Mouse (Mus musculus) spleen, postnatal 4 days (tissue): ENCODE results near the gene Pde4b.

ENCODE experiments used
- DNase-seq, 2 experiments: peaks; one replicate each; pipeline ENCODE4 v3.0.0; 2022; ENCODE audit warnings: low spot score in 2 of 2

Gene Pde4b

GRCm38 (mm10) chr4:102177258-102177657 lies 89.9 kb downstream of the Pde4b start:
- no peak for DNase-seq

DNA sequence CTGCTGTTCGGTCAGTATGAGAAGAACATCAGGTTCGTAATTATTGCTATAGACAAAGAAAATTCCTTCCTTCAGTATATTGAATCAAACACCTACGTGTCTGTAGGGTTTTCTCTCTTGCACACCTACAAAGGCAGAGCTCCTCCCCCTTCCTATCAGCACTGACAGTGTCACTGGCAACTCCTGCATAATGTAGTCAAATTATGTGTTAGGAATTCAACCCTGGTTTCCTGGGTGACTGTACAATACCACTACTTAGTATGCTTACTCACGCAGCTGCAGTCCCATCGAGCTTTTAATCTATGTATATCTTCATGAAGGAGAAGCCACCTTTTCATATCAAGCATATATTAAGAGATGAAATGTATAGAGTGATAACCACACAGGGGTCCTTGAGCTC lies 99.5 kb downstream of the Pde4b start:
- DNase-seq: no peak

DNA sequence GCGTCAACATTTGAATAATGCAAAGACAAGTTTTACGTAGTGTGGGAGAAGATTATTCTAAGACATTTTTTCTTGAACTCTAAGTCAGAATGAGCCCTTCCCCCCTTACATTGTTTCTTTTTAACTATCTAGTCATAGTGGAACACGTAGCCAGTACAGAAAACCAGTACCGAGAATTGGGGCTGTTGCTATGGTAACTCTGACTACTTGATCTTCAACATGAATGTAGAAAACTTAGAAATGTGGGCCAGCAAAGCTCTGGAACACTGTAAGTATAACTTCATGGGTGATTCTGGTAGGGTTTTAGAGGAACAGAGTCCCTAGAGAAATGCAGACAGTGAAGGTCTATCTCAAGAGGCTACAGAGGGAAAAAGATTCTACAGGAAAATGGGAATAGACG lies 110.4 kb downstream of the Pde4b start:
- no peak for DNase-seq

DNA sequence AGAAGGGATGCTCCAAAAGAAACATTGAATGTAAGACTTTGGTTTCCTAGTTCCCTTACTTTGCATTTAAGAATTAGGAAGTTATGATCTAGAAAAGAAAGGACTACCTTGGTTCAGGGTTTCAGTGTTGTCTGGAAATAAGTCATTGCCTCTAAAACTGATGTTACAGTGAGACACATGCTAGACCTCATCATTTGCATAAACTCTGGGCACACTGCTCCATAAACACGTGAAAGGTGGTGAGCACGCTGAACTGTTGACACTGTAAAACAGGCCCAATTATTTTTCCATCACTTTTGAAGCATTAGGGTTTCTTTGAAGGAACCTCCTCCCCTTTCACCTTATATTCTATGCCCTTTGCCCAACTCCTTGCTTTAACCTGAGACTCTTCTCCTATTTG lies 122.4 kb downstream of the Pde4b start:
- no peak for DNase-seq

DNA sequence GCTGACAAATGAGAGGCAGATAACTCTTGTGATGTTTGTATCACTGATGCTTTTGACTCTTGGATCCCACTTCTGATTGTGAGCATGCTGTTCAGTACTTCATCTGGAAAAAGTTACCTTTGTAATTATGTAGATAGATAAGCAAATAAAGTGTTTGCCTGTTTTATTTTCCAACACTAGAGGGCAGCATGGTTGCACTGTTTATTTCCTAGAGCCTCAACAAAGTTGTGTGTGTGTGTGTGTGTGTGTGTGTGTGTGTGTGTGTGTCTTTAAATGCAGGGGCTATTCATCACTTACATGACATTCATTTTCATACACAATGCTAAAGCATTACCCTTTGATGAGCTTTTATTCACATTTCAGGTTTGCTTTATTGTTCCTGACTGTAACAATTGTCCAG lies 139.4 kb downstream of the Pde4b start:
- no peak for DNase-seq

DNA sequence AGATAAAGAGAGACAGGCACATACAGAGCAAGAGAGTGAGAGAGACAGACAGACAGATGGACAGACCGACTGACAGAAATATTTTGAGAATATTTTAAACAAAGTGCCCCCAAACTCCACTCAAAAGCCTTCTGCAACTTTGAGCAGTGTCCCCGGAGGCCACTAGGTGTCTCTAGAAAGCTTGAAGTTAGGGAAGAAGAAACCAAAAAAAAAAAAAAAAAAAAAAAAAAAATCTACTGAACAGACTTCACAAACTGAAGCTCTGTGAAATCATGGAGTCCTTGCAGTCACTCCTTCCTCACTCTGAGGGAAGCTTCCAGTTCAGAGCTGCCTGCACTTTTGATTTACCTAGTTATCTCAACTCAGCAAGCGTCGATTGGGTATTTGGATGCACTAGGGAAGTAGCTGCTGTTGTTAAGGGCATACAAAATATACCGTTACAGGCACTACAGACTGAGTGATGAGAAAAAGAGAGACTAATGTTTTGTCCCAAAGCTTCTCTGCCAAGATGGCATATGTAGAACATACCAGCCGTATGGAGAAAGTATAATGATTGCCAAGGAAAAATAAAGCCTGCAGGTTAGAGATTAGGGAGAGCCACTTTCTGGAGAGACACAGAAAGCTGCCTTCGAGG lies 141.7 kb downstream of the Pde4b start:
- DNase-seq: no peak

- no peak for DNase-seq
Measured at GRCm38 (mm10) chr4:102230898-102231297, 143.6 kb downstream of the Pde4b start.

DNA sequence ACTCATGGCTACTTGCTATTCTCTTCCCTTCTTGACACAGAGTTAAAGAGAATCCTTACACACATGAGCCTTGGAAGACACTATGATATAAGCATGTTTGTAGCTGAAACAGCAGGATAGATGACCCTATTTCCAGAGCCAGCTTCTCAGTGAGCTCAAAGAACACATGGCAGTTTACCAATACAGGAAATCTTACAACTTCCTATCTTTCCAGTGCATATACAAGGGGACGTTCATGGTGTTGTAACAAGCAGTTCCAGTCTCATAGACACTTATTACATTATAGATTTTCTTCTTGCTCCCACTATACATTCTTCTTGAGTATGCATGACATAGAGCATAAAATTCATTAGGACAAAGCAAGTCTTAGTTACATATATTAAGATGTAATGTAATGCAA lies 146.3 kb downstream of the Pde4b start:
- DNase-seq: no peak

GRCm38 (mm10) chr4:102235151-102235550 lies 147.8 kb downstream of the Pde4b start:
- no peak for DNase-seq

DNA sequence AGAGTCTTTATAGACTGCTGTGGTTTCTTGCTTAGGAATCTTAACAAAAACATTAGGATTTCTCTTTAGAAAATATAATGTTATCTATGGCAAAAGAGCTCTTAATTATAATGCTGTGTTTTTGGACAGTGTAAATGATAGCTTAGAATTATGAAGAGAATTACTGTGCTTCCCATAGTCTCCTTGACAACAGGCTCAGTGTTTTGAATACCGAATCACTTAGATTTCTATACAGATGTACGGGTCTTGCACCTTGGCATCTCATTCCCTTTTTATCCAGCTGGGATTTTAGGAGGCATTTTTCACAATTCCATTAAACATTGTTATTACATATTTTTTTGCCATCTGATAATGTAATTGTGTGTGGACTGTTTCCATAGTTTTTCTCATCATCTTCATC lies 151.8 kb downstream of the Pde4b start:
- no peak for DNase-seq

DNA sequence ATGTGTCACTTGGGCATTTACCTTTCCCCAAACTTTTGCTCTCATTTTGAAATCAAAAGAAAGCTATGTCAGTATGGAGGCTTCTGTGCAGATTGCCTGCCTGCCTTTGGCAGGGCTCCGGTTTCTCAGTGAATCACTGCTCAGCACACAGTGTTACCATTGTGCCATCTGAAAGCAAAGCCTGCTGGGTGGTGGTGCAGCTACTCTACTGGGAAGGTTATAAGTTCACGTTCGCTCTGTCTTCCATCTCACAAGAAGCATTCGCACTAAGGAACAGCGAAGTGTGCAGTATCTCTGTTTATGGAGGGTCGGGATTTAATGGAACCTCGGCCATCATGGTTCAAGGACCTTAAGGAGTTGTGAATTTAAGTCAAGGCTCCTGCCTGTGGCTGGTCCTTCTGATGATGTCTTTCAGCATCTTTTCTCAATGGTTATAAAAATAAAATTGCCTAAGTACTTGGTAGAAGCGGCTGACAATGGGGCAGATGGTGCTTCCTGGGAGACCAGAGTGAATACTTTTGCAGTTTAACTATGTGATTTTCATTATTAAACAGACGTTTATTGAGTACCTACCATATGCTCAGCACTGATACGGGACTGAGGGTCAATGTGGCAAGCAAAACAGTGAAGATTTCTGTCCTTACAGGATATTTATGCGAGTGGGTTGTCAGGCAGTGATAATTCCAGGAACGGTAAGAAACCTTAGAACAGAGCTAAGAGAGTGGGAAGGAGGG lies 152.5 kb downstream of the Pde4b start:
- DNase-seq: no peak

- no peak for DNase-seq
Measured at GRCm38 (mm10) chr4:102240754-102241427, 153.5 kb downstream of the Pde4b start.

DNA sequence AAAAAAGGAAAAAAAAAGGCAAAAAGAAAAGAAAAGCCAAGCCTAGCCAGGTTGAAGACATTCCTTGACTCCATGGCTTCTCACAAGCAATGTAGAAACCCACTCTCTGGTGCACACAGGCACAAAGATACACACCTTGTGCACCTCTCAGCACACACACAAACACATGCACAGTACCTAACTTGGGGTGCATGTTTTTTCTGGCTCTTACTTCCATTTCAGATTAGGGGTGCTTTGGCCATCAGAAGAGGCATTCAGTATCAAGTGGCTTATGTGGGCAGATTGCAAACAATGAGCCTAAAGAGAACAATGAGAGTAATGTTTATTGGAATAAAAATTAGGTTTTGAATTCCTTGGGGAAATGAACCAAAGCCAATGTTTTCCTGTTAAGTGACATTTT lies 166.7 kb downstream of the Pde4b start:
- no peak for DNase-seq

- no peak for DNase-seq
Measured at GRCm38 (mm10) chr4:102254466-102255294, 167.3 kb downstream of the Pde4b start.

DNA sequence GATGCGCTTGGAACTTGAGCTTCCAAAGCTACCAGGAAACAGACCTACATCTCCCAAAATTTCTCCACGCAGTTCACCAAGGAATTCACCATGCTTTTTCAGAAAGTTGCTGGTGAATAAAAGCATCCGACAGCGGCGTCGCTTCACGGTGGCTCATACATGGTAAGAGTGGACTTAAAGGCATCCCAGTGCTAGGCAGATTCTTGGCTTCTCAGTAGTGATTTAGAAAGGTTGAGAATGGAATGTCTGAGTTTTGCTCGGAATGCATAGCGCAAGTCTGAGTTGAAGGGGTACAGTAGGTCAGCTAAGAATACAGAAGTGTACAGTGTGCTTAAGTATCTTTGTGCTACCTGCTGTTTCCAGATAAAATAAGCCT lies 167.9 kb downstream of the Pde4b start:
- no peak for DNase-seq

- no peak for DNase-seq
Measured at GRCm38 (mm10) chr4:102256170-102256960, 169.0 kb downstream of the Pde4b start.

GRCm38 (mm10) chr4:102260216-102260615 lies 172.9 kb downstream of the Pde4b start:
- no peak for DNase-seq

- no peak for DNase-seq
Measured at GRCm38 (mm10) chr4:102272313-102272712, 185.0 kb downstream of the Pde4b start.

DNA sequence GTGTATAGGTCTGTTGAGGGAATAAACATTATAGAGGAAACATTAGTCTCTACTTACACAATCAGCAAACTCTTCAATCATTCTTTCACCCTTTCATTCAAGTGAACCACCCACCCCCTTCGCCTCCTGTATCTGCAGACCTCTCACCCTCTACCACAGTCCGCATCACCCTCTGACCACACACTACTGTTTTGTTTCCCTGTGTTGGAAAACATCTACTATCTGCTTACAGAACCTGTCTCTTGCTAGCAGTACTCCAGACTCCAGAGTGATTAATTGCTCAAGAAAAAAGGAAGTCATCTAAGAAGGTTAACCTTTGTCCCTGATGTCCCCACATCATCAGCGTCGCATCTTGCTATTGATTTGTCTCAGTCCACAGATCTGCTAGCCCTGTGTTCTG lies 185.4 kb downstream of the Pde4b start:
- no peak for DNase-seq

GRCm38 (mm10) chr4:102275716-102276115 lies 188.4 kb downstream of the Pde4b start:
- no peak for DNase-seq

DNA sequence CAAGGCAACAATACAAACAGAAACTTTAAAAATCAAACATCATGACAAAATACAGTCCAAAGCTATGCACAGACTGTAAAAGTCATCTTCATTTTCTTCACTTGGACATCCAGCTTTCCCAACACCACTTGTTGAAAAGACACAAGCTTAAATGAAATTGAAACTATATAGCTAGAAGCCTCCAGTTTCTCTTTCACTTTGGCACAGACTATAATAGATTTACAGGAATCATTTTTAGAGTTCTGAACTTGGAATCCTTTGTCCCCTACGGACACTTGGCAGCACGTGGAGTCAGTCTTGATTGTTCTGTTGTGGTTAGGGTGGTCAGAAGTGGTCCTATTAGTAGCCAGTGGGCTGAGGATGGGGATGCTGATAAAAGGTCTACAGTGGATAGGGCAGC lies 191.6 kb downstream of the Pde4b start:
- DNase-seq: no peak
